Mouse (Mus musculus) forebrain, embryonic 15.5 days (tissue): ENCODE results near the gene Agrn. TPM values are rescaled to one million over a fixed set of nuclear protein-coding genes. Genes with fewer than 3 reads are reported as not detected.
"Not testable (repeated sequence)": the region's sequence is repeated elsewhere in the genome, so short reads cannot be mapped to it uniquely, and the experiment has no call there.

ENCODE experiments used
- ATAC-seq: fragments of 200-750 bp; cut with Nextera tagmentation; replicated peaks from 2 replicates; pipeline ENCODE4 v1.8.0; 2017; ENCODE audit warnings: mild to moderate bottlenecking, moderate TSS enrichment, moderate library complexity
- H3K27ac ChIP-seq: fragments of 300-500 bp; sonication (generic); replicated peaks from 2 replicates; pipeline ENCODE4 v1.5.1; 2015; ENCODE audit warnings: mild to moderate bottlenecking, inconsistent platforms
- H3K27me3 ChIP-seq: fragments of 300-500 bp; sonication (generic); 2 replicates; pipeline ENCODE4 v1.6.1; 2015; ENCODE audit warnings: inconsistent platforms
- H3K36me3 ChIP-seq: fragments of 300-500 bp; sonication (generic); 2 replicates; pipeline ENCODE4 v1.6.1; 2015; ENCODE audit warnings: mild to moderate bottlenecking, inconsistent platforms
- H3K4me1 ChIP-seq: fragments of 300-500 bp; sonication (generic); 2 replicates; pipeline ENCODE4 v1.6.1; 2015; ENCODE audit warnings: inconsistent platforms
- H3K4me2 ChIP-seq: fragments of 300-500 bp; sonication (generic); replicated peaks from 2 replicates; pipeline ENCODE4 v1.6.1; 2015; ENCODE audit warnings: mild to moderate bottlenecking, inconsistent platforms
- H3K4me3 ChIP-seq: fragments of 300-500 bp; sonication (generic); 2 replicates; pipeline ENCODE4 v1.5.1; 2015; ENCODE audit warnings: mild to moderate bottlenecking, inconsistent platforms
- H3K9ac ChIP-seq: fragments of 300-500 bp; sonication (generic); replicated peaks from 2 replicates; pipeline ENCODE4 v1.6.1; 2015; ENCODE audit warnings: mild to moderate bottlenecking, inconsistent platforms
- H3K9me3 ChIP-seq: fragments of 300-500 bp; sonication (generic); 2 replicates; pipeline ENCODE4 v1.6.1; 2016; ENCODE audit warnings: inconsistent platforms
- WGBS: fragments of 180-500 bp; shearing (Covaris S2); methylation state at CpG from one replicate; pipeline ENCODE4 v1.1.7; 2015; ENCODE audit warnings: mixed read lengths; 5-methylcytosine and 5-hydroxymethylcytosine counted together
- polyA plus RNA-seq: library from polyadenylated mRNA; unstranded; fragments of >200 nt; fragmentation: Nextera tagmentation; extraction: Ambion mirVana; gene quantifications from 2 replicates; pipeline ENCODE4 v1.2.1, GENCODE M21; 2015

The Agrn gene
- polyA plus RNA-seq, 1 experiment from 2014 or later: 103 TPM

DNA sequence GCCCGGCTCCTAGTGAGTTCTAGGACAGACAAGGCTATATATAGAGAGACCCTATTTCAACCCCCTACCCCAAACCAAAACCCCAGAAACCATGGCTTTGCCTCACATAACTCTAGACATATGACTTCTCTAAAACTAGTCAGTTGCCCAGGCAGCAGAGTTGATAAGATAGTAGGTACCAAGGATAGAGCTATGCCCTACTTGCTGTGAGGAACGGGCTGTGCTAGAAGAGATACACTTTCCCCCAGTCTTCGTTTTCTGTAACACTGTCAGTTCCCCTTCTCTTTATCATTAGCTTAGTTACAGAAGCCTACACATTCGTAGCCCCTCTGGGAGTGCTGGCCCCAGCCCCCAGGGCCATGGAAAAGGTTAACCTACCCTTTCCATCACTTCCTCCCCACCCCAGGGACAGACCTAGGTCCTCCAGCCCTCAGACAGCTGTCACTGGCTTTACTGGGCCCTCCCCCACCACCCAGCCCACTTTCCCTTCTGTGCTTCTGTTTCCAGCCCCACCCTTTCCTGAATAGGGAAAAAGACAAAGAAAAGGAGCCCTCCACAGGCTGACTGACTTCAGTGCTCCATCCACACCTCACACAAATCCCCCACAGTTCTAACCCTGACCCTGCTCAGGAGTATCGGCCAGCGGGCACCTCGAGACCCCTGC, 12.9 kb downstream of the Agrn start:
- Histone ChIP-seq H3K4me3 (peak overlapping the region; percentile 56), H3K4me1 (peaks cover 98% of the 10 kb centered on the region), H3K36me3 (peaks cover 5% of the 10 kb centered on the region; the same call in 1 of the 2 replicates), H3K4me2 (peak overlapping the region; percentile 77), H3K27ac (peak overlapping the region; percentile 94), H3K27me3 (no peaks in the 10 kb centered on the region), H3K9ac (peak overlapping the region; percentile 85), H3K9me3 (no peaks in the 10 kb centered on the region)
- no peak; the same call in 1 of the 2 replicates for ATAC-seq
- WGBS: 79% methylated on average over 7 of the region's 7 CpGs

DNA sequence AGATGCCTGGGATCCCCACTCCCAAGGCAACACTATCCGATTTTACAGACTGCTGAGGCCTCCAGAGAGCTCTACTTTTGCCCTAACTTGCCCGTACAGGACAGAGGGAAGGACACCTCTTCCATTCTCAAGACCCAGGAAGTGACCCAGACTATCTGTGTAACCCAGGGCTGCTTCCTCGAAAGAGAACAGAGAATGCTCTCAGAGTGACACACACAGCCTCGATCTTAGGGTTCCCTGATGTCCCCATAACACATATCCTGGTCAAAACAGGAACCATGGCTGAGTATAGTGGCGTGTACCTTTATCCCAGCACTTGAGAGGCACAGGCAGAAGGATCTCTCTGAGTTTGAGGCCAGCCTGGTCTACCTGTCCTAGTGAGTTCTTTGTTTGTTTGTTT, 13.5 kb downstream of the Agrn start:
- no peak for ATAC-seq
- peaks cover 12% of the 10 kb centered on the region for H3K36me3 ChIP-seq
- peaks cover 91% of the 10 kb centered on the region for H3K4me1 ChIP-seq
- peak overlapping the region; percentile 40 for H3K9ac ChIP-seq
- H3K4me3 ChIP-seq: peak overlapping the region; percentile 56
- H3K9me3 ChIP-seq: no peaks in the 10 kb centered on the region
- WGBS: 89% methylated on average over 5 of the region's 5 CpGs
- no peak overlapping the region for H3K27ac ChIP-seq
- H3K4me2 ChIP-seq: peak overlapping the region; percentile 77
- H3K27me3 ChIP-seq: no peaks in the 10 kb centered on the region

- 92% methylated on average over 9 of the region's 9 CpGs for WGBS
Observed at GRCm38 (mm10) chr4:156177630-156178029, 19.7 kb downstream of the Agrn start.

GRCm38 (mm10) chr4:156171828-156172227, 25.5 kb downstream of the Agrn start:
- no peak overlapping the region for H3K4me3 ChIP-seq
- 95% methylated on average over 11 of the region's 11 CpGs for WGBS
- no peak overlapping the region for H3K27ac ChIP-seq
- H3K9ac ChIP-seq: no peak overlapping the region
- no peaks in the 10 kb centered on the region for H3K9me3 ChIP-seq
- no peaks in the 10 kb centered on the region for H3K27me3 ChIP-seq
- no peak for ATAC-seq
- H3K4me2 ChIP-seq: no peak overlapping the region
- H3K4me1 ChIP-seq: no peaks in the 10 kb centered on the region
- peaks cover 98% of the 10 kb centered on the region for H3K36me3 ChIP-seq

More at GRCm38 (mm10) chr4:156177630-156178029, 19.7 kb downstream of the Agrn start:
- H3K9ac ChIP-seq: no peak overlapping the region
- no peaks in the 10 kb centered on the region for H3K27me3 ChIP-seq
- H3K4me2 ChIP-seq: no peak overlapping the region
- H3K9me3 ChIP-seq: no peaks in the 10 kb centered on the region
- ATAC-seq: no peak
- no peak overlapping the region for H3K4me3 ChIP-seq
- H3K4me1 ChIP-seq: peaks cover 31% of the 10 kb centered on the region
- no peak overlapping the region for H3K27ac ChIP-seq
- peaks cover 69% of the 10 kb centered on the region for H3K36me3 ChIP-seq

DNA sequence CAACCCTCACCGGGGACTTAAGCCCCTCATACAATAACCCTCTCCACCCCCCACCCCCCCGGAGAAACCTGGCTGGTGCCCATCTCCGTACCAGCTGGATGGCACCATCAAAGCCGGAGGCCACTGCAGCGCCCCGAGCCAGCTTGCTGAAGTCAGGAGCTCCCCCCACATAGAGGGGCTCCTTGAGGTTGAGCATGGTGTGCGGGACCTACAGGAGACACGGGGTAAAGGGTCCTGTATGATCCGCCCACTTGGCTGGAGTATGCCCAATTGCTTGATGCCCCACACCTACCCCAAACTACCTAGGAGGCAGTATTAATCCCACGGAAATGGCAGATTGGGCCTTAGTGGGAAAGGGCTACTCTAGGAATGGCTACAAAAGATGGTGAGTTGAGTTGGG, 28.2 kb downstream of the Agrn start:
- peaks cover 97% of the 10 kb centered on the region for H3K36me3 ChIP-seq
- H3K4me3 ChIP-seq: no peak overlapping the region
- no peak overlapping the region for H3K4me2 ChIP-seq
- H3K9me3 ChIP-seq: no peaks in the 10 kb centered on the region
- no peak overlapping the region for H3K27ac ChIP-seq
- H3K4me1 ChIP-seq: no peaks in the 10 kb centered on the region
- H3K9ac ChIP-seq: no peak overlapping the region
- no peaks in the 10 kb centered on the region for H3K27me3 ChIP-seq
- no peak for ATAC-seq
- WGBS: 93% methylated on average over 10 of the region's 10 CpGs

- ATAC-seq: peak; percentile 43; the same call in 1 of the 2 replicates
- no peak overlapping the region for H3K9ac ChIP-seq
- H3K4me3 ChIP-seq: no peak overlapping the region
- WGBS: 94% methylated on average over 8 of the region's 8 CpGs
- no peak overlapping the region for H3K4me2 ChIP-seq
- no peaks in the 10 kb centered on the region for H3K4me1 ChIP-seq
- H3K36me3 ChIP-seq: peaks cover 97% of the 10 kb centered on the region
- H3K27ac ChIP-seq: no peak overlapping the region
- no peaks in the 10 kb centered on the region for H3K27me3 ChIP-seq
- no peaks in the 10 kb centered on the region for H3K9me3 ChIP-seq
Observed at GRCm38 (mm10) chr4:156168611-156169010, 28.7 kb downstream of the Agrn start.

DNA sequence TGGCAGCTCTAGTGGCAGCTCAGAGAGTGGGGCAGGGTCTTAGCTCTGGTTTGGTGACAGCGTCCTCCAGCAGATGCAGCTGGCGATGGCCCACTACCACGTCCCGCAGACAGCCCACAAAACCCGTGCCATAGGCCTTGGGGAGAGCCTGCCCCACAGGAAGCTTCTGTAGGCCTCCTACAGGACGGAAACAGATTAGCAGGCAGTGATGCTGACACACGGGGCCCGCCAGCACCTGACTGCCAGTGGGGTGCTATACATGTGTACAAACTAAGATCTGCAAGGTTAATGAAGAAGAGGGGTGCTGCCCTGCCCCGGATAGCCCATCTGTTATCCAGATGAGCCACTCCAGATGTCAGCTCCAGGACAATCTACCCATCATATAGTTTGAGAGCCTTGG, 30.8 kb downstream of the Agrn start:
- no peak overlapping the region for H3K27ac ChIP-seq
- ATAC-seq: no peak
- 85% methylated on average over 9 of the region's 9 CpGs for WGBS

DNA sequence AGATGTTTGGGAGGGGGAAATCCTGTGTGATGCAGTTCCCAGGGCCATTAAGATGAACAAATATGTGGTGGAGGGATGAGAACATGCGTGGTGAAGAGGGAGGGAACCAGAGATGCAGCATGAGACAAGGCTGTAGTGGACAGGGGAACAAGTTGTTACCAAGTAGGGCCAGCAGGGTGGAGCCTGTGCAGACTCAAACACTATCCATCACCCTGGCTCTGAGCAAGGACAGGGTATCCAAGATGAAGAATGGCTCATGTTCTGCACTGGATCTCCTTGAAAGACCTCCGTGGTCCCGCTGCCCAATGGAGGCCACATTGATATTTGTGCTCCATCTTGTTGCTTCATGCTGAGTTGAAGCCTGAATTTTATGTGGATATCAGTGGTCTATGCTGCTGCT, 42.5 kb downstream of the Agrn start:
- H3K4me1 ChIP-seq: no peaks in the 10 kb centered on the region
- H3K4me2 ChIP-seq: no peak overlapping the region
- no peak overlapping the region for H3K27ac ChIP-seq
- no peak overlapping the region for H3K4me3 ChIP-seq
- no peaks in the 10 kb centered on the region for H3K27me3 ChIP-seq
- H3K9me3 ChIP-seq: 0 out of 2 replicates have a peak, but pooled peaks cover 5% of the 10 kb centered on the region
- no peaks in the 10 kb centered on the region for H3K36me3 ChIP-seq
- ATAC-seq: no peak
- no peak overlapping the region for H3K9ac ChIP-seq
- 96% methylated on average over 3 of the region's 3 CpGs for WGBS

More for the DNA sequence above, 30.8 kb downstream of the Agrn start:
- Histone ChIP-seq H3K9me3 (no peaks in the 10 kb centered on the region), H3K4me3 (no peak overlapping the region), H3K9ac (no peak overlapping the region), H3K36me3 (peaks cover 91% of the 10 kb centered on the region), H3K27me3 (no peaks in the 10 kb centered on the region), H3K4me2 (no peak overlapping the region), H3K4me1 (no peaks in the 10 kb centered on the region)

- H3K36me3 ChIP-seq, H3K9ac ChIP-seq, H3K27me3 ChIP-seq, H3K4me3 ChIP-seq, H3K27ac ChIP-seq, H3K4me2 ChIP-seq, H3K4me1 ChIP-seq, ATAC-seq, H3K9me3 ChIP-seq: not testable (repeated sequence)
- 91% methylated on average over 10 of the region's 10 CpGs for WGBS
Observed at GRCm38 (mm10) chr4:156150887-156151286, 46.4 kb downstream of the Agrn start.

DNA sequence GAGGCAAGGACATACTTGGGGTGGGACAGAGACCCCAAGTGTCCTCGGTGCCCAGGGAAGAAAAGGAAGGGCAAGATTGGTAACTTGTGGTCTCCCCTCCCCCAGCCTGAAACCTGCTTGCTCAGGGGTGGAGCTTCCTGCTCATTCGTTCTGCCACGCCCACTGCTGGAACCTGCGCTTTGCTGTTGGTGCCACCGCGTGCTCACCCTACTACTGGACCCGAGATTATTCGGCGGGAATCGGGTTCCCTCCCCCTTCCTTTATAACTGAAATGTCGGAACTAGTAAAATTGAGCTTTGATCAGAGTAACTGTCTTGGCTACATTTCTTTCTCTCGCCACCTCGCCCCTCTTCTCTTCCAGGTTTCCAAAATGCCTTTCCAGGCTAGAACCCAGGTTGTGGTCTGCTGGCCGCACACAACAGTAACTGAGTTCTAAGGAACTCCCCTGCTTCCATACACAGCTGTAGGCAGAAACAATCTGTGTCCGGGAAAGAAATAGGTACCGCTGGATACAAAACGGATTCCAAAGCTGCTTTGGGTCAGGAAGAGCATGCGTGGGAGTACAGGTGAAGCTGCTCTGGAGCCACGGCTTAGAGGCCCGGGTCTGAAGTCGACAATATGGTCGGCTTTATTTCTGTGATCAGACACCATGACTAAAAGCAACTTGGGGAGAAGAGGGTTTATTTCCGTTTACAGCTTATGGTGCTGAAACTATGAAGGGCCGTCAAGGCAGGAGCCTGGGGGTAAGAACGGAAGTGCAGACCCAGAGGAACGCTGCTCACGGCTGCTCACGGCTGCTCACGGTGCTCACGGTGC, 60.8 kb downstream of the Agrn start:
- Histone ChIP-seq H3K36me3 (no peaks in the 10 kb centered on the region), H3K4me1 (no peaks in the 10 kb centered on the region), H3K27me3 (no peaks in the 10 kb centered on the region), H3K4me3 (no peak overlapping the region), H3K9ac (no peak overlapping the region), H3K27ac (no peak overlapping the region), H3K9me3 (no peaks in the 10 kb centered on the region), H3K4me2 (no peak overlapping the region)
- no peak for ATAC-seq
- WGBS: 92% methylated on average over 30 of the region's 30 CpGs

DNA sequence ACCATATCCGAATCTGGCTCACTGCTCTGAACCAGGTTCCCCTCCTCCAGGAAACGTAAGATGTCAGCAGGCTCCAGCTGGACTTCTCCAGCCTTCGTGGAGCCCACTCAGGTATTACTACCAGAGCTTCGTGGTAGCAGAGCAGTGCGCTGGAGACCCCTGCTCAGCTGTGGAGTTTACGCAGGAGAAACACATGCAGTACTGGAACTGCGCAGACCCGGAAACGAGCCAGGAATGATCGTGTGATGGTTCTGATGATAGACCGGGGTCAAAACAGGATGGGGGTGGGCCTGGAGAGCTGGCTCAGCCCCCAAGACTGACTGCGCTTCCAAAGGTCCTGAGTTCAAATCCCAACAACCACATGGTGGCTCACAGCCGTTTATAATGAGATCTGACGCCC, 61.5 kb downstream of the Agrn start:
- H3K36me3 ChIP-seq: no peaks in the 10 kb centered on the region
- H3K27me3 ChIP-seq: no peaks in the 10 kb centered on the region
- no peak overlapping the region for H3K4me2 ChIP-seq
- H3K4me1 ChIP-seq: no peaks in the 10 kb centered on the region
- no peak overlapping the region for H3K9ac ChIP-seq
- ATAC-seq: no peak
- WGBS: 95% methylated on average over 14 of the region's 14 CpGs
- no peak overlapping the region for H3K27ac ChIP-seq
- H3K4me3 ChIP-seq: no peak overlapping the region
- no peaks in the 10 kb centered on the region for H3K9me3 ChIP-seq

GRCm38 (mm10) chr4:156135112-156135511, 62.2 kb downstream of the Agrn start:
- WGBS: 93% methylated on average over 13 of the region's 13 CpGs
- Histone ChIP-seq H3K4me1 (no peaks in the 10 kb centered on the region), H3K27ac (no peak overlapping the region), H3K36me3 (no peaks in the 10 kb centered on the region), H3K4me2 (no peak overlapping the region), H3K27me3 (no peaks in the 10 kb centered on the region), H3K9ac (no peak overlapping the region), H3K4me3 (no peak overlapping the region), H3K9me3 (no peaks in the 10 kb centered on the region)
- no peak for ATAC-seq
